Mouse (Mus musculus): Measurements from ENCODE around the gene Nynrin. TPM values are rescaled to one million over a fixed set of nuclear protein-coding genes. Genes with fewer than 3 reads are reported as not detected.

The Nynrin gene
- polyA plus RNA-seq, 1 experiment from 2014 or later, result 11.2 TPM

DNA sequence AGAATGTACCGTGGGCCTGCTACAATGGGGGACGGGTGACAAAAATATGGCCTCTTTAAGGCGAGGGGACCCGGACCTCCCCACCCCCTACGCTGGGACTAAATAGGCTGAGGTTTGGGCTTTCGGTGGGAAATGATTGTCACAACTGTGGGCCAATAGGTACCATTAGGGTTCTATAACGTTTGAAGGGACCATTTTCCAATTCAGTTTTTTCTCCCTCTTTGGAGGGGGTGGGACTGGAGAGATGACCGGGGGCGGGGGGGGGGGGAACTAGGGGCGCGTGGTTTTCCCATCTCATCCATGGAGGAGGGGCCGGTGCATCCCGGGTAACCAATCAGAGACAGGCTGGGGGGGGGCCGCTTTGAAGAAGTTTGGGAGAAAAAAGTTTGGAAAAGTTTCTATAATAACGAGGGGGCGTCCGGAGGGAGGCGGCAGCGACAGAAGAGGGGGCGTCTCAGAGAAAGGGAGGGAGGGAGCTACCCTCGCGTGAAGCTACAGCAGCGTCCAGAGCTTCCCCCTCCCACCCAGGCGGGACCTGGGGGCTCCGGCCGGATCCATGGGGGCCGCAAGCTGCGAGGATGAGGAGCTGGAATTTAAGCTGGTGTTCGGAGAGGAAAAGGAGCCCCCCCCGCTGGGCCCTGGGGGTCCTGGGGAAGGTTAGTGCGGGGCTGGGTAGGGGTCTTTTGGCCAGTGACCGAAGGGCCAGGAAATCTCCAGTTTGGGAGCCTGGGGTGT is 29.2 kb upstream of the Nynrin start:
- ATAC-seq (ENCODE audit: low FRiP score, low TSS enrichment) (no peak), DNase-seq (peak; percentile 41)
- Histone ChIP-seq H3K4me3 (replicated peaks; ENCODE audit: low read depth, low read length) (peak overlapping the region; percentile 54), H3K4me2 (ENCODE audit: low read length) (peak overlapping the region; percentile 74), H3K36me3 (ENCODE audit: control insufficient read depth, insufficient read depth, low read length) (no peaks in the 10 kb centered on the region), H3K27ac (replicated peaks; ENCODE audit: low read depth, low read length) (peak overlapping the region; percentile 56; the same call in 1 of the 2 replicates), H3K9ac (replicated peaks; ENCODE audit: low read length) (peak overlapping the region; percentile 41), H3K9me3 (ENCODE audit: control insufficient read depth, low read length) (no peaks in the 10 kb centered on the region), H3K27me3 (ENCODE audit: control insufficient read depth, insufficient read depth, low read length) (peaks cover 16% of the 10 kb centered on the region), H3K4me1 (ENCODE audit: control insufficient read depth, insufficient read depth, low read length) (peaks cover 26% of the 10 kb centered on the region)
- WGBS, result under 1% methylated on average over 32 of the region's 32 CpGs

DNA sequence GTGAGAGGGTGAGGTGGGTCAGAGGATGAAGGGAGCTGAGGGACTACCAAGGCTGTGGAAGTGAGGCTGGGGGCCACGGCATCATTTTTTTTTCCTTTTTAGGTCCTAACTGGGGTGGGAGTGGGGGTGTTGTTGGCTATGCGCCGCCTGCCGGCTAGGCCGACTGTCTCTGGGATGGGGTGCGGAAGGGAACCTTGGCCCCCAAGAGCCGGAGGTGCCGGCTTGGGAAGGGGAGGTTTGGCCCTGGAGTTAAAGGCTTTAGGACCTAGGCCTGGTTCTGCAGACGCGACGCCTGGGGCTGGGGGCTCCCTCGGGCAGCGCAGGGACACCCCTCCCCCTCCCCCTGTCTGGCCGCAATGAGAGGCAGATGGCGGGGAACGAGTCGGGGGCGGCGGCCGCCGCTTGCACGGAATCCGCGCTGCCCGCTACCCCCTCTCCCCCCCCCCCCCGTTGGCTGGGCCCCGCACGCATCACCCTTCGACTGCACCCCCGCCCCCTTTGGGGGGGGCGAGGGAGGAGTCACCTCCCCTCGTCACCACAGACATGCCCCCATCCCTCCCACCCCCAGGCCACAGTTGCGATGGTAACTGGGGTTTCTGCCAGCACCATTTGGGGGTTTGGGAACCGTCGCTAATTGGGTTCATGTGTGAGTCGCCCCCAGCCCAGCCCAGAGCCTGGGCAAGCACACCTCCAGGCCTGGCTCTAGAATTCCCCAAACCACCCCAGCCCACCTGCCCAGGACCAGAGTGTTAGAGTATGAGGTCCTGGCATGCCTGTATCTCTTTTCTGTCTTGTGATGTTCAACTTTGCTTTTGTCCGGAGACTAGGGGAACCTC is 28.4 kb upstream of the Nynrin start:
- 1% methylated on average over 31 of the region's 37 CpGs for WGBS
- DNase-seq (peak; percentile 73), ATAC-seq (ENCODE audit: low FRiP score, low TSS enrichment) (no peak; the same call in 1 of the 2 replicates)
- peak overlapping the region; percentile 40 for H3K4me3 ChIP-seq (replicated peaks; ENCODE audit: low read depth, low read length)
- no peaks in the 10 kb centered on the region for H3K9me3 ChIP-seq (ENCODE audit: control insufficient read depth, low read length)
- no peaks in the 10 kb centered on the region for H3K36me3 ChIP-seq (ENCODE audit: control insufficient read depth, insufficient read depth, low read length)
- peaks cover 26% of the 10 kb centered on the region for H3K4me1 ChIP-seq (ENCODE audit: control insufficient read depth, insufficient read depth, low read length)
- H3K4me2 ChIP-seq (ENCODE audit: low read length), result peak overlapping the region; percentile 74
- H3K9ac ChIP-seq (replicated peaks; ENCODE audit: low read length), result peak overlapping the region; percentile 41
- H3K27me3 ChIP-seq (ENCODE audit: control insufficient read depth, insufficient read depth, low read length), result peaks cover 16% of the 10 kb centered on the region
- peak overlapping the region; percentile 45; the same call in 1 of the 2 replicates for H3K27ac ChIP-seq (replicated peaks; ENCODE audit: low read depth, low read length)

DNA sequence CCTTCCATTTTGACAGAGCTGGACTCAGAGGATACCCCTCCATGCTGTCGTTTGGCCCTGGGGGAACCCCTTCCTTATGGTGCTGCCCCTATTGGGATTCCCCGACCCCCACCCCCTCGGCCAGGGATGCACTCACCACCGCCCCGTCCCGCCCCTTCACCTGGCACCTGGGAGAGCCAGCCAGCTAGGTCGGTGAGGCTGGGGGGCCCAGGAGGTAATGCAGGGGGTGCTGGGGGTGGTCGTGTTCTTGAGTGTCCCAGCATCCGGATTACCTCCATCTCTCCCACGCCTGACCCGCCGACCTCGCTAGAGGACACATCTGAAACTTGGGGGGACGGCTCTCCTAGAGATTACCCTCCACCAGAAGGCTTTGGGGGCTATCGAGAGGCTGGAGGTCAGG is 27.7 kb upstream of the Nynrin start:
- Histone ChIP-seq H3K9ac (replicated peaks; ENCODE audit: low read length) (peak overlapping the region; percentile 31; the same call in 1 of the 2 replicates), H3K4me3 (replicated peaks; ENCODE audit: low read depth, low read length) (peak overlapping the region; percentile 40), H3K27me3 (ENCODE audit: control insufficient read depth, insufficient read depth, low read length) (peaks cover 16% of the 10 kb centered on the region), H3K36me3 (ENCODE audit: control insufficient read depth, insufficient read depth, low read length) (no peaks in the 10 kb centered on the region), H3K4me2 (ENCODE audit: low read length) (peak overlapping the region; percentile 74), H3K27ac (replicated peaks; ENCODE audit: low read depth, low read length) (no peak overlapping the region), H3K9me3 (ENCODE audit: control insufficient read depth, low read length) (no peaks in the 10 kb centered on the region), H3K4me1 (ENCODE audit: control insufficient read depth, insufficient read depth, low read length) (peaks cover 26% of the 10 kb centered on the region)
- no peak for ATAC-seq (ENCODE audit: low FRiP score, low TSS enrichment)
- no peak for DNase-seq
- 4% methylated on average over 15 of the region's 15 CpGs for WGBS

DNA sequence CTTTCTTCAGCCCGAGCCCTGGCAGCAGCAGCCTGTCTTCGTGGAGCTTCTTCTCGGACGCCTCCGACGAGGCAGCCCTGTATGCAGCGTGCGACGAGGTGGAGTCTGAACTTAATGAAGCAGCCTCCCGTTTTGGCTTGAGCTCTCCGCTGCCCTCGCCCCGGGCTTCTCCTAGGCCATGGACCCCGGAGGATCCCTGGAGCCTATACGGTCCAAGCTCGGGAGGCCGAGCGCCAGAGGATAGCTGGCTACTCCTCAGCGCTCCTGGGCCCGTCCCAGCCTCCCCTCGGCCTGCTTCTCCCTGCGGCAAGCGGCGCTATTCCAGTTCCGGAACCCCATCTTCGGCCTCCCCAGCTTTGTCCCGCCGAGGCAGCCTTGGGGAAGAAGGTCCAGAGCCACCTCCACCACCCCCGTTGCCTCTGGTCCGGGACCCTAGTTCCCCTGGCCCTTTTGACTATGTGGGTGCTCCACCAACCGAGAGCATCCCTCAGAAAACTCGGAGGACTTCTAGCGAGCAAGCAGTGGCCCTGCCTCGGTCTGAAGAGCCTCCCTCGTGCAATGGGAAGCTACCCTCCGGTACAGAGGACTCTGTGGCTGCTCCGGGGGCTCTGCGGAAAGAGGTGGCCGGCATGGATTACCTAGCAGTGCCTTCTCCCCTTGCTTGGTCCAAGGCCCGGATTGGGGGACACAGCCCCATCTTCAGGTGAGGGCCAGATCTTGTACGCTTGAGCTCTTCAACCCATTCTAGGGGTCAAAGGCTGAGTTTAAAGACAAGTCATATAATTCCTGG is 27.1 kb upstream of the Nynrin start:
- peaks cover 16% of the 10 kb centered on the region for H3K27me3 ChIP-seq (ENCODE audit: control insufficient read depth, insufficient read depth, low read length)
- H3K9ac ChIP-seq (replicated peaks; ENCODE audit: low read length), result peak overlapping the region; percentile 31
- peak overlapping the region; percentile 40 for H3K4me3 ChIP-seq (replicated peaks; ENCODE audit: low read depth, low read length)
- peak overlapping the region; percentile 74 for H3K4me2 ChIP-seq (ENCODE audit: low read length)
- no peaks in the 10 kb centered on the region for H3K36me3 ChIP-seq (ENCODE audit: control insufficient read depth, insufficient read depth, low read length)
- 9% methylated on average over 41 of the region's 41 CpGs for WGBS
- ATAC-seq (ENCODE audit: low FRiP score, low TSS enrichment) (no peak), DNase-seq (peak; percentile 55)
- no peaks in the 10 kb centered on the region for H3K9me3 ChIP-seq (ENCODE audit: control insufficient read depth, low read length)
- peaks cover 26% of the 10 kb centered on the region for H3K4me1 ChIP-seq (ENCODE audit: control insufficient read depth, insufficient read depth, low read length)
- H3K27ac ChIP-seq (replicated peaks; ENCODE audit: low read depth, low read length), result no peak overlapping the region

GRCm38 (mm10) chr14:55828716-55829263 is 25.0 kb upstream of the Nynrin start:
- peaks cover 23% of the 10 kb centered on the region for H3K4me1 ChIP-seq (ENCODE audit: control insufficient read depth, insufficient read depth, low read length)
- 49% methylated on average over 3 of the region's 3 CpGs for WGBS
- no peak for ATAC-seq (ENCODE audit: low FRiP score, low TSS enrichment)

DNA sequence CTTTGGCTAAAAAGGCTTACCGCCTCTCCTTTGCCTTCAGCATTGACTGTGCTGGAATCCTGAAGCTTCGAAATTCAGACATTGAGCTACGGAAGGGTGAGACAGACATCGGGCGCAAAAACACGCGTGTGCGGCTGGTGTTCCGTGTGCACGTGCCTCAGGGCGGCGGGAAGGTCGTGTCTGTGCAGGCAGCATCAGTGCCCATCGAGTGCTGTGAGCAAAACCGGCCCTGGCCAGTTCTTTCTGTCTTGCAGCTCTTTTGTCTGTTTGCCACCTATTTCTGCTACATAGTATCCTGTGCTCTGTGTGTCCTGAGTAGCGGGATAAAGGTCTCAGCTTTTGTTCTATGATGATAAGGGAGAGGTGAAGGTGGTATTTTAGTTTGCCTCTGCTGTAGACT is 24.0 kb upstream of the Nynrin start:
- Histone ChIP-seq H3K27ac (replicated peaks; ENCODE audit: low read depth, low read length) (no peak overlapping the region), H3K27me3 (ENCODE audit: control insufficient read depth, insufficient read depth, low read length) (peaks cover 13% of the 10 kb centered on the region), H3K9me3 (ENCODE audit: control insufficient read depth, low read length) (no peaks in the 10 kb centered on the region), H3K4me2 (ENCODE audit: low read length) (no peak overlapping the region), H3K36me3 (ENCODE audit: control insufficient read depth, insufficient read depth, low read length) (no peaks in the 10 kb centered on the region), H3K9ac (replicated peaks; ENCODE audit: low read length) (no peak overlapping the region), H3K4me3 (replicated peaks; ENCODE audit: low read depth, low read length) (no peak overlapping the region), H3K4me1 (ENCODE audit: control insufficient read depth, insufficient read depth, low read length) (peaks cover 21% of the 10 kb centered on the region)
- DNase-seq, result no peak
- 90% methylated on average over 16 of the region's 16 CpGs for WGBS
- no peak for ATAC-seq (ENCODE audit: low FRiP score, low TSS enrichment)

More at GRCm38 (mm10) chr14:55828716-55829263, 25.0 kb upstream of the Nynrin start:
- H3K36me3 ChIP-seq (ENCODE audit: control insufficient read depth, insufficient read depth, low read length), result no peaks in the 10 kb centered on the region
- H3K9me3 ChIP-seq (ENCODE audit: control insufficient read depth, low read length), result no peaks in the 10 kb centered on the region
- no peak overlapping the region for H3K27ac ChIP-seq (replicated peaks; ENCODE audit: low read depth, low read length)
- H3K4me2 ChIP-seq (ENCODE audit: low read length), result no peak overlapping the region
- no peak overlapping the region for H3K9ac ChIP-seq (replicated peaks; ENCODE audit: low read length)
- H3K27me3 ChIP-seq (ENCODE audit: control insufficient read depth, insufficient read depth, low read length), result peaks cover 16% of the 10 kb centered on the region
- DNase-seq, result no peak
- no peak overlapping the region for H3K4me3 ChIP-seq (replicated peaks; ENCODE audit: low read depth, low read length)

- H3K27ac ChIP-seq (replicated peaks; ENCODE audit: low read depth, low read length), result no peak overlapping the region
- 82% methylated on average over 4 of the region's 4 CpGs for WGBS
- peaks cover 11% of the 10 kb centered on the region; the same call in 1 of the 2 replicates for H3K27me3 ChIP-seq (ENCODE audit: control insufficient read depth, insufficient read depth, low read length)
Measured at GRCm38 (mm10) chr14:55830331-55830730, 23.5 kb upstream of the Nynrin start.

DNA sequence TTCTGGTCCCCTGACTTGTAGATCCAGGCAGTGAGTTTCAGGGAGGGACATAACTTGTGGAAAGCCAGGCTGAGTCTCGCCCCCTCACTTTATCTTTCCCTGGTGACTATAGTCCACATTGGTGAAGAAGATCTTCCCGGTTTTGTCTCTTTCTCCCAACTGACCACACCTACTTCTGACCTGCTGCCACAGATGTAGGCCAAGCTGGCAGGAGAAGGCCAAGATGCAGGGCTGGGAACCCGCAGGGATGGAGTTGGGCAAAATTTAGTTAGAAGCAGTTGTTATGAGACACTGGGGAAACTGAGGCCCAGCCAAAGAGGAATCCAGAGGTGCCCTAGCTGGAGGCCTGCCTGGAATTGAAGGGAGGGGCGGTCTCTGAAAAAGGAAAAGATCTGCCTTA is 20.7 kb upstream of the Nynrin start:
- 82% methylated on average over 4 of the region's 4 CpGs for WGBS
- no peak for DNase-seq
- no peak for ATAC-seq (ENCODE audit: low FRiP score, low TSS enrichment)
- no peak overlapping the region for H3K9ac ChIP-seq (replicated peaks; ENCODE audit: low read length)
- no peak overlapping the region for H3K4me2 ChIP-seq (ENCODE audit: low read length)
- no peaks in the 10 kb centered on the region for H3K9me3 ChIP-seq (ENCODE audit: control insufficient read depth, low read length)
- H3K27me3 ChIP-seq (ENCODE audit: control insufficient read depth, insufficient read depth, low read length), result no peaks in the 10 kb centered on the region
- H3K4me1 ChIP-seq (ENCODE audit: control insufficient read depth, insufficient read depth, low read length), result no peaks in the 10 kb centered on the region
- H3K36me3 ChIP-seq (ENCODE audit: control insufficient read depth, insufficient read depth, low read length), result no peaks in the 10 kb centered on the region
- H3K27ac ChIP-seq (replicated peaks; ENCODE audit: low read depth, low read length), result no peak overlapping the region
- no peak overlapping the region for H3K4me3 ChIP-seq (replicated peaks; ENCODE audit: low read depth, low read length)

More at GRCm38 (mm10) chr14:55830331-55830730, 23.5 kb upstream of the Nynrin start:
- Histone ChIP-seq H3K36me3 (ENCODE audit: control insufficient read depth, insufficient read depth, low read length) (no peaks in the 10 kb centered on the region), H3K9ac (replicated peaks; ENCODE audit: low read length) (no peak overlapping the region), H3K4me2 (ENCODE audit: low read length) (no peak overlapping the region), H3K4me1 (ENCODE audit: control insufficient read depth, insufficient read depth, low read length) (peaks cover 16% of the 10 kb centered on the region; the same call in 1 of the 2 replicates), H3K9me3 (ENCODE audit: control insufficient read depth, low read length) (no peaks in the 10 kb centered on the region), H3K4me3 (replicated peaks; ENCODE audit: low read depth, low read length) (no peak overlapping the region)
- DNase-seq (no peak), ATAC-seq (ENCODE audit: low FRiP score, low TSS enrichment) (no peak)

Data from midbrain, embryonic 14.5 days (tissue).